27 mouse cellular contexts compared by ENCODE assay signal in the genomic region with DNA sequence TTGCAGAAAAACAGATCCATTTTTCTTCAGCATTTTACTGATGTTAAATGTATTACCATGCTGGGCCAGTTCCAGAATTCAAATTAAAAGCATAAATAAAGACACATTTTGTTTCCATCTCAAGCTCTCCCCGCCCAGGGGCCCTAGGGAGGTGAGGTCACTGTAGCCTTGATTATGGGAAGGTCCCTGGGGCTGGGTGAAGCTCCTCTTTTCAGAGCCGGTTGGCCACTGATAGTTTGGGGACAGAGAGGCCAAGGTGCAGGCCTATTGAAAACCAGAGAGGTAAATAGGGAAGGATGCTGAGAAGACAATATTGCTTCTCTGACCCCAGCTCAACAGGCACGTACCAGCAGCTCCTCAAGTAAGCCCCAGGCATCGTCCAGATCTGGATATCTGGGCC.
A peak's percentile ranks its signal among the peaks of the same experiment; 100 is the strongest.
DNase-seq lines count a peak whose midpoint lies in the region; ATAC-seq lines count a peak whose summit lies in the region.
"Had no signal": no experiment of that assay in that cellular context is flagged by ENCODE, and none has a peak within 500 bp of the region (broad histone marks: within the 10 kb centered on the region; RNA-seq: fewer than 3 reads in every experiment).

No protein-coding gene starts in this region.

- WGBS in embryonic facial prominence, embryonic 13.5 days = 62% methylated on average over 4 of the region's 4 CpGs
- WGBS in embryonic facial prominence, embryonic 10.5 days = 91% methylated on average over 4 of the region's 4 CpGs
- WGBS in limb, embryonic 11.5 days = 81% methylated on average over 4 of the region's 4 CpGs
- WGBS in limb, embryonic 10.5 days = 91% methylated on average over 4 of the region's 4 CpGs

- H3K36me3 ChIP-seq in embryonic facial prominence, embryonic 13.5 days = no peaks in the 10 kb centered on the region
- peaks cover 69% of the 10 kb centered on the region for H3K36me3 ChIP-seq in embryonic facial prominence, embryonic 10.5 days (replicated peaks)
- no peaks in the 10 kb centered on the region for H3K36me3 ChIP-seq in limb, embryonic 11.5 days (ENCODE audit: control insufficient read depth, insufficient read depth, low read length)
- H3K36me3 ChIP-seq in limb, embryonic 10.5 days = peaks cover 46% of the 10 kb centered on the region
- H3K36me3 ChIP-seq: hindbrain, embryonic 13.5 days; neural tube, embryonic 15.5 days had no signal

- H3K9ac ChIP-seq in embryonic facial prominence, embryonic 13.5 days = no peak overlapping the region
- no peak overlapping the region for H3K9ac ChIP-seq in limb, embryonic 11.5 days (ENCODE audit: low read length)
- H3K9ac ChIP-seq: hindbrain, embryonic 13.5 days; limb, embryonic 12.5 days; neural tube, embryonic 15.5 days had no signal

- no peaks in the 10 kb centered on the region for H3K9me3 ChIP-seq in embryonic facial prominence, embryonic 13.5 days
- no peaks in the 10 kb centered on the region for H3K9me3 ChIP-seq in embryonic facial prominence, embryonic 10.5 days
- H3K9me3 ChIP-seq in limb, embryonic 11.5 days (ENCODE audit: control insufficient read depth, low read length) = no peaks in the 10 kb centered on the region
- H3K9me3 ChIP-seq in limb, embryonic 10.5 days (replicated peaks) = no peaks in the 10 kb centered on the region
- H3K9me3 ChIP-seq: hindbrain, embryonic 13.5 days; limb, embryonic 12.5 days; neural tube, embryonic 15.5 days had no signal

- H3K27me3 ChIP-seq in embryonic facial prominence, embryonic 13.5 days = no peaks in the 10 kb centered on the region
- no peaks in the 10 kb centered on the region for H3K27me3 ChIP-seq in embryonic facial prominence, embryonic 10.5 days (replicated peaks; ENCODE audit: low read depth, poor library complexity, severe bottlenecking)
- H3K27me3 ChIP-seq in limb, embryonic 11.5 days (ENCODE audit: control insufficient read depth, insufficient read depth, low read length) = no peaks in the 10 kb centered on the region
- no peaks in the 10 kb centered on the region for H3K27me3 ChIP-seq in limb, embryonic 10.5 days (ENCODE audit: low read depth, poor library complexity, severe bottlenecking)
- H3K27me3 ChIP-seq: hindbrain, embryonic 13.5 days; limb, embryonic 12.5 days; neural tube, embryonic 15.5 days had no signal

- peaks cover 57% of the 10 kb centered on the region for H3K4me1 ChIP-seq in embryonic facial prominence, embryonic 13.5 days
- H3K4me1 ChIP-seq in embryonic facial prominence, embryonic 10.5 days = peaks cover 48% of the 10 kb centered on the region
- peaks cover 7% of the 10 kb centered on the region; the same call in 1 of the 2 replicates for H3K4me1 ChIP-seq in limb, embryonic 11.5 days (ENCODE audit: control insufficient read depth, insufficient read depth, low read length)
- peaks cover 35% of the 10 kb centered on the region for H3K4me1 ChIP-seq in limb, embryonic 10.5 days

- no peak overlapping the region for H3K4me2 ChIP-seq in embryonic facial prominence, embryonic 13.5 days
- no peak overlapping the region for H3K4me2 ChIP-seq in limb, embryonic 11.5 days (ENCODE audit: low read depth, severe bottlenecking)
- H3K4me2 ChIP-seq: hindbrain, embryonic 13.5 days; limb, embryonic 12.5 days; liver, embryonic 11.5 days; neural tube, embryonic 15.5 days had no signal

- peak overlapping the region; percentile 39; the same call in 1 of the 2 replicates for H3K27ac ChIP-seq in embryonic facial prominence, embryonic 13.5 days
- H3K27ac ChIP-seq in embryonic facial prominence, embryonic 10.5 days (replicated peaks) = no peak overlapping the region
- no peak overlapping the region for H3K27ac ChIP-seq in limb, embryonic 11.5 days (replicated peaks; ENCODE audit: low read depth, low read length)
- no peak overlapping the region for H3K27ac ChIP-seq in limb, embryonic 10.5 days
- H3K27ac ChIP-seq: gastrocnemius, adult 2 months; heart, adult 2 months; hindbrain, embryonic 13.5 days; limb, embryonic 12.5 days; neural tube, embryonic 15.5 days had no signal

- H3K4me3 ChIP-seq in embryonic facial prominence, embryonic 13.5 days = no peak overlapping the region
- H3K4me3 ChIP-seq in embryonic facial prominence, embryonic 10.5 days = no peak overlapping the region
- H3K4me3 ChIP-seq in limb, embryonic 11.5 days (ENCODE audit: low read depth, low read length) = no peak overlapping the region
- no peak overlapping the region for H3K4me3 ChIP-seq in limb, embryonic 10.5 days
- H3K4me3 ChIP-seq: gastrocnemius, adult 2 months; heart, adult 2 months; hindbrain, embryonic 13.5 days; limb, embryonic 12.5 days; neural tube, embryonic 15.5 days had no signal

- no peak for DNase-seq in embryonic facial prominence, embryonic 10.5 days (ENCODE audit: low spot score)
- DNase-seq in limb, embryonic 11.5 days (ENCODE audit: low spot score) = peak; percentile 18
- no peak for DNase-seq in limb, embryonic 10.5 days (ENCODE audit: low spot score)
- peak; percentile 11 for DNase-seq in NIH3T3 (ENCODE audit: low read depth)
- peak; percentile 2 for DNase-seq in testis, postnatal 14 days (ENCODE audit: low spot score)
- DNase-seq in frontal cortex, postnatal 36 days (ENCODE audit: low spot score in 2 of 2) = no peak
- DNase-seq: adrenal gland, postnatal 25 days; cerebellum, adult 18-20 months; cerebellum, postnatal 10 days; gastrocnemius, adult 2 months; gastrocnemius, postnatal 36 days; heart, postnatal 36 days; kidney, adult 11 months; kidney, postnatal 14 days; layer of hippocampus, adult 9-11 months; lung, postnatal 36 days; midbrain, embryonic 14.5 days; retina, postnatal 1 day; right cerebral cortex, postnatal 25 days; thymus, postnatal 4 days had no signal

- ATAC-seq in embryonic facial prominence, embryonic 13.5 days (ENCODE audit: insufficient number of reproducible peaks, insufficient read depth, low FRiP score, low TSS enrichment, low read depth) = no peak
- no peak for ATAC-seq in limb, embryonic 11.5 days (ENCODE audit: insufficient number of reproducible peaks, low FRiP score, low TSS enrichment, low read depth)
- ATAC-seq: forebrain, embryonic 14.5 days had no signal

Comparison
In these comparisons a context has a peak if more than half of its experiments do, and no peak if none do; other contexts are left out.
1. DNase-seq: peak in limb, embryonic 11.5 days (single experiment), NIH3T3 (single experiment) and testis, postnatal 14 days (single experiment); none in embryonic facial prominence, embryonic 10.5 days (single experiment), limb, embryonic 10.5 days (single experiment) and frontal cortex, postnatal 36 days (0 of 2).